Mouse (Mus musculus) stomach, postnatal 0 days (tissue): Measurements from ENCODE around the gene Casp9.

Source experiments
- CTCF ChIP-seq: IDR thresholded peaks from 2 replicates; pipeline ENCODE4 v1.5.1; 2016; ENCODE audit warnings: antibody characterized with exemption, low read depth, mild to moderate bottlenecking, moderate library complexity
- EP300 ChIP-seq: optimal IDR thresholded peaks from 2 replicates; pipeline ENCODE3; 2016; ENCODE audit warnings: antibody characterized with exemption

DNA sequence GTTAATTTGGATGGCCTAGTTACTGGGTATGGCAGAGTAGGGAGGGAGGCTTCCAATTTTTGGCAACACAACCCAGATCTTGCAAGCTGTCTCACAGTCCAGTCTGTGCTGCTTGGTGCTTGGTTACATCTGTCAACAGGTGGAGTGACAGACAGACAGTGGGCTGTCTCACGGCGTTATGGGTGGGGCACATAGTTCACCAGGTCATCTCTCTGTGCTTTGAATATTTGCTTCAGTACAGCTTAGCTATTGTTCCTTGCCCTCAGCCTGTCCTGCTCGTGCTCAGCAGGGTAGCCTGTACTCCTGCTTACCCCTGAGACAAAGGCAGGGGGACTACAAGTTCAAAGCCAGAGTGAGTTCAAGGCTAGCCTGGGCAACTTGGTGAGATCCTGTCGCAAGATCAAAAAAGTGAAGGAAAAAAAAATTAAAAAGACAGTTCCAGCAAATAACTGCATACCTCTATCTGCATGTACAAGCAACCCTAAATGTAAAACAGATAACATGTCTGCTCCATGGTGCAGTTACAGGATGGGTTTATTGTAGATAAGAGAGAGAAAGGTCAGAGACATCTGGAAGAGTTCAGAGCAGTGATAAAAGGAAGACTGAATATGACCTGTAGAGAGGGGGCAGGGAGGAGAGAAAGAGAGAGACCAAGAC lies 41.9 kb upstream of the Casp9 start:
- TF ChIP-seq EP300 (no peak), CTCF (no peak)
